Mouse (Mus musculus) testis, adult 2 months (tissue): Measurements from ENCODE around the gene Dlg2.

Experiments
- CTCF ChIP-seq: fragments of 200-500 bp; IDR thresholded peaks from 2 replicates; pipeline ENCODE4 v1.5.1; 2012; ENCODE audit warnings: low read depth, mild to moderate bottlenecking, inconsistent platforms, low read length, moderate library complexity; ENCODE audit not compliant: control insufficient read depth, insufficient read depth, insufficient replicate concordance
- POLR2A ChIP-seq: fragments of 200-500 bp; IDR thresholded peaks from 2 replicates; pipeline ENCODE4 v1.6.1; 2012; ENCODE audit warnings: low read depth, mild to moderate bottlenecking, inconsistent platforms, low read length, moderate library complexity; ENCODE audit not compliant: control insufficient read depth

DNA sequence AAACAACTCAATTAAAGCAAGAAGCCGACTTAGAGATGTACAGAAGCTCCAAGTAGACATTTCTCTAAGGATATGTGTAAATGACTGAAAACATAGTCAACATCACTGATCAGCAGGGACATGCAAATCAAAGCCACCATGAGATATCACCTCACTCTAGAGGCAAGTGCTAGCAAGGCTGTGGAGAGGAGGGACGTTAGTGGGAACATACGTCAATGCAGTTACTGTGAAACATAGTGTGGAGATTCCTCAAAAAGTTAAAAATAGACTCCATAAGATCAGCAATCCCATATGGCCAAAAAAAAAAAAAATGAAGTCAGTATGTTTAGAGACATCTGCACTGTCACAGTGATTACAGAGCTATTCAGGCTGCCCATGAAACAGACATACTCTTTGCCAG, 349.2 kb downstream of the Dlg2 start:
- no peak for TF ChIP-seq CTCF
- TF ChIP-seq POLR2A, result no peak
